Mouse (Mus musculus): ENCODE data around the gene Spon2. TPM values are rescaled to one million over a fixed set of nuclear protein-coding genes. Genes with fewer than 3 reads are reported as not detected.

Gene Spon2
- polyA plus RNA-seq, 1 experiment = 0.40 TPM

GRCm38 (mm10) chr5:33218746-33219449, 643 bp upstream of the Spon2 start:
- DNase-seq (ENCODE audit: extremely low spot score in 1 of 2, low spot score in 1 of 2) = peak in 1 of 2 experiments; percentile 32

- DNase-seq (ENCODE audit: extremely low spot score in 1 of 2, low spot score in 1 of 2) = no peak
Measured at GRCm38 (mm10) chr5:33217663-33218062, 592 bp downstream of the Spon2 start.

- no peak for DNase-seq (ENCODE audit: extremely low spot score in 1 of 2, low spot score in 1 of 2)
Measured at GRCm38 (mm10) chr5:33214723-33215122, 3.5 kb downstream of the Spon2 start.

GRCm38 (mm10) chr5:33211254-33211653, 7.0 kb downstream of the Spon2 start:
- no peak for DNase-seq (ENCODE audit: extremely low spot score in 1 of 2, low spot score in 1 of 2)

- no peak for DNase-seq (ENCODE audit: extremely low spot score in 1 of 2, low spot score in 1 of 2)
Measured at GRCm38 (mm10) chr5:33210515-33210914, 7.7 kb downstream of the Spon2 start.

GRCm38 (mm10) chr5:33208533-33209245, 9.6 kb downstream of the Spon2 start:
- no peak for DNase-seq (ENCODE audit: extremely low spot score in 1 of 2, low spot score in 1 of 2)

- DNase-seq (ENCODE audit: extremely low spot score in 1 of 2, low spot score in 1 of 2) = no peak
Measured at GRCm38 (mm10) chr5:33207136-33207535, 11.1 kb downstream of the Spon2 start.

GRCm38 (mm10) chr5:33206328-33206727, 11.9 kb downstream of the Spon2 start:
- no peak for DNase-seq (ENCODE audit: extremely low spot score in 1 of 2, low spot score in 1 of 2)

- DNase-seq (ENCODE audit: extremely low spot score in 1 of 2, low spot score in 1 of 2) = no peak
Measured at GRCm38 (mm10) chr5:33204284-33204683, 14.0 kb downstream of the Spon2 start.

GRCm38 (mm10) chr5:33203691-33204242, 14.5 kb downstream of the Spon2 start:
- DNase-seq (ENCODE audit: extremely low spot score in 1 of 2, low spot score in 1 of 2) = peak; percentile 35 to 92

GRCm38 (mm10) chr5:33203171-33203565, 15.1 kb downstream of the Spon2 start:
- DNase-seq (ENCODE audit: extremely low spot score in 1 of 2, low spot score in 1 of 2) = no peak

- no peak for DNase-seq (ENCODE audit: extremely low spot score in 1 of 2, low spot score in 1 of 2)
Measured at GRCm38 (mm10) chr5:33202516-33203170, 15.6 kb downstream of the Spon2 start.

- no peak for DNase-seq (ENCODE audit: extremely low spot score in 1 of 2, low spot score in 1 of 2)
Measured at GRCm38 (mm10) chr5:33201697-33202096, 16.6 kb downstream of the Spon2 start.

- DNase-seq (ENCODE audit: extremely low spot score in 1 of 2, low spot score in 1 of 2) = no peak
Measured at GRCm38 (mm10) chr5:33200071-33200470, 18.2 kb downstream of the Spon2 start.

GRCm38 (mm10) chr5:33195246-33195852, 22.9 kb downstream of the Spon2 start:
- no peak for DNase-seq (ENCODE audit: extremely low spot score in 1 of 2, low spot score in 1 of 2)

GRCm38 (mm10) chr5:33193567-33193966, 24.7 kb downstream of the Spon2 start:
- no peak for DNase-seq (ENCODE audit: extremely low spot score in 1 of 2, low spot score in 1 of 2)

Other genes with a start within 250 kb of the Spon2 start
- gene Ywhah, start 199.6 kb downstream of the Spon2 start, polyA plus RNA-seq (2012; rRNA removed) = 1,285 and 1,395 TPM in 2 replicates
- 0.13 TPM in 1 of 2 replicates, not detected in the other for gene Slc5a1, start 114.2 kb downstream of the Spon2 start, polyA plus RNA-seq (2012; rRNA removed)
- 243 and 263 TPM in 2 replicates for gene Ctbp1, start 56.5 kb upstream of the Spon2 start, polyA plus RNA-seq (2012; rRNA removed)
- gene Maea, start 117.1 kb upstream of the Spon2 start, polyA plus RNA-seq (2012; rRNA removed) = 102 and 113 TPM in 2 replicates
- gene Uvssa, start 160.1 kb upstream of the Spon2 start, polyA plus RNA-seq (2012; rRNA removed) = 5.7 and 7.6 TPM in 2 replicates
- not detected in 2 replicates for gene Nkx1-1, start 215.5 kb upstream of the Spon2 start, polyA plus RNA-seq (2012; rRNA removed)